Mouse (Mus musculus) lung, postnatal 0 days (tissue): Measurements from ENCODE around the gene Eno3. TPM values are rescaled to one million over a fixed set of nuclear protein-coding genes. Genes with fewer than 3 reads are reported as not detected.

Experiments
- ATAC-seq: fragments of 200-750 bp; cut with Nextera tagmentation; 2 replicates; pipeline ENCODE4 v1.8.0; 2017; ENCODE audit warnings: moderate library complexity
- DNase-seq: peaks from one replicate; pipeline ENCODE4 v3.0.0-alpha.2; 2016; ENCODE audit warnings: low spot score
- H3K27ac ChIP-seq: fragments of 300-500 bp; sonication (generic); 2 replicates; pipeline ENCODE4 v1.5.1; 2014; ENCODE audit warnings: antibody characterized with exemption, mild to moderate bottlenecking, low read length, mixed read lengths
- H3K27me3 ChIP-seq: fragments of 300-500 bp; sonication (generic); replicated peaks from 2 replicates; pipeline ENCODE4 v1.6.1; 2014; ENCODE audit warnings: low read length, mixed read lengths; ENCODE audit not compliant: insufficient read depth
- H3K36me3 ChIP-seq: fragments of 300-500 bp; sonication (generic); 2 replicates; pipeline ENCODE4 v1.6.1; 2014; ENCODE audit warnings: low read length, mixed read lengths; ENCODE audit not compliant: insufficient read depth
- H3K4me1 ChIP-seq: fragments of 300-500 bp; sonication (generic); 2 replicates; pipeline ENCODE4 v1.6.1; 2014; ENCODE audit warnings: antibody characterized with exemption, low read depth, low read length, mixed read lengths; ENCODE audit not compliant: insufficient read depth
- H3K4me2 ChIP-seq: fragments of 300-500 bp; sonication (generic); replicated peaks from 2 replicates; pipeline ENCODE4 v1.6.1; 2014; ENCODE audit warnings: low read depth, mild to moderate bottlenecking, low read length, moderate library complexity, mixed read lengths
- H3K4me3 ChIP-seq: fragments of 300-500 bp; sonication (generic); 2 replicates; pipeline ENCODE4 v1.5.1; 2014; ENCODE audit warnings: low read depth, low read length
- H3K9ac ChIP-seq: fragments of 300-500 bp; sonication (generic); replicated peaks from 2 replicates; pipeline ENCODE4 v1.6.1; 2014; ENCODE audit warnings: low read depth, mild to moderate bottlenecking
- H3K9me3 ChIP-seq: fragments of 300-500 bp; sonication (generic); 2 replicates; pipeline ENCODE4 v1.6.1; 2016; ENCODE audit warnings: low read length, mixed read lengths
- CTCF ChIP-seq: IDR thresholded peaks from 2 replicates; pipeline ENCODE4 v1.5.1; 2016; ENCODE audit warnings: antibody characterized with exemption, mild to moderate bottlenecking
- EP300 ChIP-seq: IDR thresholded peaks from 2 replicates; pipeline ENCODE4 v1.6.1; 2016; ENCODE audit warnings: antibody characterized with exemption, mild to moderate bottlenecking, control low read depth
- WGBS: fragments of 180-500 bp; shearing (Covaris S2); extraction: QIAGEN DNeasy Blood & Tissue Kit; methylation state at CpG from one replicate; pipeline ENCODE4 v1.1.7; 2014; 5-methylcytosine and 5-hydroxymethylcytosine counted together
- polyA plus RNA-seq: library from polyadenylated mRNA; unstranded; fragments of >200 nt; fragmentation: Nextera tagmentation; extraction: Ambion mirVana; gene quantifications from 2 replicates; pipeline ENCODE4 v1.2.1, GENCODE M21; 2015

Eno3 gene
- polyA plus RNA-seq, 1 experiment from 2014 or later = 20.8 TPM

DNA sequence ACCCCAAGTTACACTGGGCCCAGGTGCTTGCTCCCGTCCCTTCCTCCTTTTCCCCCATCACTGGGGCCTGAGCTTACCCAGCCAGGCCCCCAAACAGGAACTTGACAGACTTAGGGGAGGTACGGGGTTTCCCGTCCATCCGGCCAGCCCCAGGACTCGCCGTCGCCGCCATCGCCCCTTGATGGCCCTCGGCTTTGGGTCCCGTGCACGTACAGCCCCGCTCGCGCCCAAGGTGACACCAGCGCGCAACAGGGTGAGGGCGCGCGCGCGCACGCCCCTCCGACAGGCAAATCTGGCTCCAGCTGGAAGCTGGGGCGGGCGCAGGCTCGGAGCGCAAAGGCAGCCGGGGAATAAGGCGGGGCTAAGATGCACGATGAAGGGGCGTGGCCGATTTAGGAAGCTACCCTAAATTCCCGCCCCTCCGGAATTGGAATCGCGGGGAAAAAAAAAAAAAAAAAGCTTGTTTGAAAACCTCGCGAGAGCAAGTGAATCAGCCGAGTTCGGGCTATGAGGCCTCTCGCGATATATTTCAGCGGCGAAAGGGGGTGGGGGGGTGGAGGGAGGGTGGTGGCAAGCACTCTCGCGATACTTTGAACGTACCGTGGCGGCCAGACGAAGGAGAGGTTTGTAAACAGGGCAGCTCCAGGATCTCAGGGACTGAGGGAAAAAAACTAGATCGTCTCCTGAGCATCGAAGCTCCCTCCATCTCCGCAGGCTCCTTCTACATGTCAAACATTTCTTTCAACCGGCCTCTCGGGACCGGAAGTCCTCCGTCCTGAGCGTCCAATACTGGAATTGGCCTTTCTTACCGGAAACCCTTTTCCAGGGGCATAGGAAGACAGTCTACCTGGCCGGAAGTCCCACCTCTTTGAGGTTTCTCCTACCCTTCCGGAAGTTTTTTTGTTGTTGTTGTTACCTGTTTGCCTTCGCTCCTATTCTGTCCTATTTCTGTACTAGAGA lies 10.0 kb upstream of the Eno3 start, which contains the start of the genes Rnf167 and Slc25a11:
Gene Rnf167, plus strand, starts transcription at position 545 of the 960 bp plus-strand sequence.
Gene Slc25a11, minus strand, starts transcription at position 789 of the 960 bp plus-strand sequence.
- no peaks in the 10 kb centered on the region for H3K27me3 ChIP-seq
- peaks cover 19% of the 10 kb centered on the region; the same call in 1 of the 2 replicates for H3K4me1 ChIP-seq
- peak within 1 kb of the TSS; percentile 96 for H3K4me2 ChIP-seq
- peak; percentile 100 for DNase-seq
- no peaks in the 10 kb centered on the region for H3K9me3 ChIP-seq
- TF ChIP-seq CTCF (peak; percentile 44), EP300 (peak; percentile 90)
- under 1% methylated on average over 63 of the region's 63 CpGs for WGBS
- H3K36me3 ChIP-seq = peaks cover 43% of the 10 kb centered on the region
- H3K4me3 ChIP-seq = peak within 1 kb of the TSS; percentile 70
- peak within 1 kb of the TSS; percentile 97 for H3K27ac ChIP-seq
- ATAC-seq = peak; percentile 92
- peak within 1 kb of the TSS; percentile 92 for H3K9ac ChIP-seq

GRCm38 (mm10) chr11:70647716-70648420 lies 9.1 kb upstream of the Eno3 start:
- TF ChIP-seq EP300 = no peak
- TF ChIP-seq CTCF = no peak
- Histone ChIP-seq H3K4me2 (peak overlapping the region; percentile 96), H3K4me1 (peaks cover 25% of the 10 kb centered on the region; the same call in 1 of the 2 replicates), H3K4me3 (peak overlapping the region; percentile 70), H3K36me3 (peaks cover 43% of the 10 kb centered on the region), H3K9me3 (no peaks in the 10 kb centered on the region), H3K27ac (peak overlapping the region; percentile 97), H3K9ac (peak overlapping the region; percentile 92), H3K27me3 (no peaks in the 10 kb centered on the region)
- DNase-seq (peak; percentile 23), ATAC-seq (0 out of 2 replicates have a peak, but pooled peaks have one; percentile 4)
- 2% methylated on average over 28 of the region's 28 CpGs for WGBS

GRCm38 (mm10) chr11:70648512-70648911 lies 8.5 kb upstream of the Eno3 start:
- no peaks in the 10 kb centered on the region for H3K27me3 ChIP-seq
- ATAC-seq = no peak
- peaks cover 25% of the 10 kb centered on the region; the same call in 1 of the 2 replicates for H3K4me1 ChIP-seq
- H3K4me2 ChIP-seq = peak overlapping the region; percentile 96
- H3K9me3 ChIP-seq = no peaks in the 10 kb centered on the region
- DNase-seq = no peak
- H3K27ac ChIP-seq = no peak overlapping the region
- TF ChIP-seq EP300 = no peak
- no peak for TF ChIP-seq CTCF
- peak overlapping the region; percentile 70 for H3K4me3 ChIP-seq
- peaks cover 42% of the 10 kb centered on the region for H3K36me3 ChIP-seq
- H3K9ac ChIP-seq = peak overlapping the region; percentile 92; the same call in 1 of the 2 replicates
- 70% methylated on average over 4 of the region's 4 CpGs for WGBS

DNA sequence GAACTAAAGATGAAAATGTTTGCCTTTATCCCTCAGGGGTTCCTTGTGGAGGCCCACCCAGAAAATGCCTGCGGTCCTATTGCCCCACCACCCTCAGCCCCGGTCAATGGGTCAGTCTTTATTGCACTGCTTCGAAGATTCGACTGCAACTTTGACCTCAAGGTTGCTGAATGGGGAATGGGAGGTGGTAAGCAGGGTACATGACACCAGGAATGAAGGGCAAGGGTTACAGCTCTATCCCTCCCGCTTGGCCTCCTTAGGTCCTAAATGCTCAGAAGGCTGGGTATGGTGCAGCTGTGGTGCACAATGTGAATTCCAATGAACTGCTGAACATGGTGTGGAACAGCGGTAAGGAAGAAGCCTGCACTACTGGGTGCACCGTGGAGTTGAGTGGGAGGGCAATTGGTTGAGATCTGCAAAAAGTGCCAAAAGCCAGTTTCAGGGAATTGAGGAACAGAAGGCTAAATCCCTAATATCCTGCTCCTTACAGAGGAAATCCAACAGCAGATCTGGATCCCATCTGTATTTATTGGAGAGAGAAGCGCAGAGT lies 7.7 kb upstream of the Eno3 start:
- no peak for TF ChIP-seq EP300
- no peak for TF ChIP-seq CTCF
- no peak overlapping the region for H3K9ac ChIP-seq
- peaks cover 25% of the 10 kb centered on the region; the same call in 1 of the 2 replicates for H3K4me1 ChIP-seq
- ATAC-seq (no peak), DNase-seq (no peak)
- no peaks in the 10 kb centered on the region for H3K27me3 ChIP-seq
- H3K9me3 ChIP-seq = no peaks in the 10 kb centered on the region
- 0 out of 2 replicates have a peak overlapping the region, but pooled peaks have one; percentile 20 for H3K27ac ChIP-seq
- H3K4me2 ChIP-seq = peak overlapping the region; percentile 8; the same call in 1 of the 2 replicates
- WGBS = 74% methylated on average over 8 of the region's 8 CpGs
- H3K4me3 ChIP-seq = no peak overlapping the region
- peaks cover 41% of the 10 kb centered on the region for H3K36me3 ChIP-seq

GRCm38 (mm10) chr11:70650322-70651175 lies 6.5 kb upstream of the Eno3 start:
- TF ChIP-seq EP300 (no peak), CTCF (no peak)
- Histone ChIP-seq H3K9ac (no peak overlapping the region), H3K27ac (no peak overlapping the region), H3K36me3 (peaks cover 31% of the 10 kb centered on the region), H3K4me3 (no peak overlapping the region), H3K4me1 (peaks cover 25% of the 10 kb centered on the region; the same call in 1 of the 2 replicates), H3K9me3 (no peaks in the 10 kb centered on the region), H3K27me3 (no peaks in the 10 kb centered on the region), H3K4me2 (no peak overlapping the region)
- peak; percentile 33 for DNase-seq
- no peak for ATAC-seq
- 61% methylated on average over 12 of the region's 12 CpGs for WGBS
